ENCODE assay signal across 9 mouse cellular contexts in the genomic region with DNA sequence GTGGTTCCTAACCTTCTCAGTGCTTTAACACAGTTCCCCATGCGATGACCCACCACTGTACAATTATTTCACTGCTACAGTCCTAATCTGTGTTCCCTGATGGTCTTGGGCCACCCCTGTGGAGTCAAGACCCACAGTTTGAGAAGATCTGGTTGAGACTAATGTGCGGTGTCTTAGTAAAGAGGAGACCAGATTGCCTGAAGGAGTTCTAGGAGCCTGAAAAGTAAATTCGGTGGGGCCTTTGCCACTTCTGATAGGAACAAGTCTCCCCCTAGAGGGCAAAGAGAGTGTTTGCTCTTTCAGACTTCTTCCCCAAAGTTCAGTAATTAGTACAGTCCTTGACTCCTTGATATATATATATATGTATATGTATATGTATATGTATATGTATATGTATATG. TPM values are rescaled to one million over a fixed set of nuclear protein-coding genes. Genes with fewer than 3 reads are reported as not detected.
DNase-seq lines count a peak whose midpoint lies in the region; TF ChIP-seq lines count a peak whose summit lies in the region.
"Had no signal": no experiment of that assay in that cellular context is flagged by ENCODE, and none has a peak within 500 bp of the region (broad histone marks: within the 10 kb centered on the region; RNA-seq: fewer than 3 reads in every experiment).

No protein-coding gene starts in this region.

- TF ChIP-seq CTCF in heart, adult 2 months (IDR thresholded peaks at IDR 0.05), result peak; percentile 77

- no peak for TF ChIP-seq EP300 in heart, adult 2 months (IDR thresholded peaks at IDR 0.05; ENCODE audit: insufficient read depth, low read depth, low read length)

- H3K79me2 ChIP-seq in heart, adult 2 months (replicated peaks; ENCODE audit: control insufficient read depth, insufficient read depth, low read length), result no peaks in the 10 kb centered on the region

- TF ChIP-seq POLR2A in heart, adult 2 months (IDR thresholded peaks at IDR 0.05; ENCODE audit: insufficient read depth, low read depth, low read length), result no peak

- no peak overlapping the region for H3K27ac ChIP-seq in heart, adult 2 months
- H3K27ac ChIP-seq in embryonic facial prominence, embryonic 10.5 days (replicated peaks), result no peak overlapping the region
- H3K27ac ChIP-seq: embryonic facial prominence, embryonic 13.5 days had no signal

- H3K9ac ChIP-seq in heart, adult 2 months (ENCODE audit: low read depth, low read length), result peak overlapping the region; percentile 17; the same call in 1 of the 2 replicates
- H3K9ac ChIP-seq: embryonic facial prominence, embryonic 13.5 days had no signal

- DNase-seq in heart, adult 2 months, result no peak
- DNase-seq in heart, adult 9 months (ENCODE audit: low spot score in 2 of 2), result no peak
- DNase-seq in thymus, postnatal 0 days (ENCODE audit: low spot score), result peak; percentile 66
- DNase-seq in thymus, adult 18-20 months, result no peak
- DNase-seq in embryonic facial prominence, embryonic 10.5 days (ENCODE audit: low spot score), result peak; percentile 39
- peak; percentile 52 for DNase-seq in mesoderm, embryonic 11.5 days (ENCODE audit: low read depth, low spot score)
- DNase-seq in spleen, postnatal 14 days (ENCODE audit: low spot score in 2 of 2), result no peak
- DNase-seq in adrenal gland, adult 2 months, result no peak

- no peaks in the 10 kb centered on the region for H3K9me3 ChIP-seq in embryonic facial prominence, embryonic 10.5 days
- H3K9me3 ChIP-seq: embryonic facial prominence, embryonic 13.5 days had no signal

- H3K4me3 ChIP-seq in heart, adult 2 months, result no peak overlapping the region
- H3K4me3 ChIP-seq in embryonic facial prominence, embryonic 10.5 days, result no peak overlapping the region
- H3K4me3 ChIP-seq: embryonic facial prominence, embryonic 13.5 days had no signal

- H3K4me1 ChIP-seq in heart, adult 2 months (ENCODE audit: control insufficient read depth, insufficient read depth, low read length), result no peaks in the 10 kb centered on the region
- peaks cover 5% of the 10 kb centered on the region; the same call in 1 of the 2 replicates for H3K4me1 ChIP-seq in embryonic facial prominence, embryonic 10.5 days

- H3K27me3 ChIP-seq in heart, adult 2 months (ENCODE audit: control insufficient read depth, insufficient read depth, low read length), result no peaks in the 10 kb centered on the region
- no peaks in the 10 kb centered on the region for H3K27me3 ChIP-seq in embryonic facial prominence, embryonic 10.5 days (replicated peaks; ENCODE audit: low read depth, poor library complexity, severe bottlenecking)
- H3K27me3 ChIP-seq: embryonic facial prominence, embryonic 13.5 days had no signal

- intact Hi-C loops in heart, adult 2 months (cut with DNase I), result loop anchor here (1.0 to 5.0 kb wide), 2 partner anchors 46 to 64 kb away; no protein-coding TSS in a partner anchor

- no peaks in the 10 kb centered on the region for H3K36me3 ChIP-seq in heart, adult 2 months (ENCODE audit: control insufficient read depth, insufficient read depth, low read length)
- no peaks in the 10 kb centered on the region for H3K36me3 ChIP-seq in embryonic facial prominence, embryonic 10.5 days (replicated peaks)
- H3K36me3 ChIP-seq: embryonic facial prominence, embryonic 13.5 days had no signal

- WGBS in heart, adult 2 months, result 35% methylated on average over 3 of the region's 3 CpGs
- WGBS in embryonic facial prominence, embryonic 10.5 days, result 33% methylated on average over 3 of the region's 3 CpGs

RNA-seq across cellular contexts. Expression of a gene that starts 11.8 kb away (rescaled TPM):
- 100 to 1,000 TPM; 105 to 118 TPM for total RNA-seq in heart, adult 2 months (2021)
- polyA plus RNA-seq in heart, adult 2 months (2012; rRNA removed), result 104 and 172 TPM in 2 replicates
- polyA plus RNA-seq in thymus, postnatal 0 days (2015; fragmentation: Nextera tagmentation; extraction: Ambion mirVana), result 43.2 and 43.6 TPM in 2 replicates
- polyA plus RNA-seq in embryonic facial prominence, embryonic 10.5 days (2016; fragmentation: Nextera tagmentation; extraction: Ambion mirVana), result 38.0 and 43.2 TPM in 2 replicates
- 10 to 100 TPM; 37.3 to 43.0 TPM for total RNA-seq in adrenal gland, adult 2 months (2021)
- 25.3 and 28.5 TPM in 2 replicates for polyA plus RNA-seq in adrenal gland, adult 2 months (2012; rRNA removed)

RNA-seq across cellular contexts. Expression of a gene that starts 13.3 kb away (rescaled TPM):
- total RNA-seq in heart, adult 2 months (2021), result under 1 TPM; 0.52 to 0.63 TPM
- polyA plus RNA-seq in heart, adult 2 months (2012; rRNA removed), result 0.61 and 0.94 TPM in 2 replicates
- polyA plus RNA-seq in thymus, postnatal 0 days (2015; fragmentation: Nextera tagmentation; extraction: Ambion mirVana), result 0.25 and 0.30 TPM in 2 replicates
- 2.1 and 2.5 TPM in 2 replicates for polyA plus RNA-seq in embryonic facial prominence, embryonic 10.5 days (2016; fragmentation: Nextera tagmentation; extraction: Ambion mirVana)
- under 1 TPM; 0.75 to 0.90 TPM for total RNA-seq in adrenal gland, adult 2 months (2021)
- polyA plus RNA-seq in adrenal gland, adult 2 months (2012; rRNA removed), result 1.0 and 1.5 TPM in 2 replicates

RNA-seq across cellular contexts. Expression of a gene that starts 41.7 kb away (rescaled TPM):
- total RNA-seq in heart, adult 2 months (2021), result not detected
- polyA plus RNA-seq in heart, adult 2 months (2012; rRNA removed), result not detected in 2 replicates
- not detected in 2 replicates for polyA plus RNA-seq in thymus, postnatal 0 days (2015; fragmentation: Nextera tagmentation; extraction: Ambion mirVana)
- polyA plus RNA-seq in embryonic facial prominence, embryonic 10.5 days (2016; fragmentation: Nextera tagmentation; extraction: Ambion mirVana), result not detected in 2 replicates
- not detected for total RNA-seq in adrenal gland, adult 2 months (2021)
- polyA plus RNA-seq in adrenal gland, adult 2 months (2012; rRNA removed), result not detected in 2 replicates
- polyA plus RNA-seq: embryonic facial prominence, embryonic 13.5 days had no signal

Comparison
In these comparisons a context has a peak if more than half of its experiments do, and no peak if none do; other contexts are left out.
1. DNase-seq: peak in thymus, postnatal 0 days (single experiment), embryonic facial prominence, embryonic 10.5 days (single experiment) and mesoderm, embryonic 11.5 days (single experiment); none in heart, adult 2 months (0 of 2), heart, adult 9 months (0 of 2), thymus, adult 18-20 months (0 of 2), spleen, postnatal 14 days (0 of 2) and adrenal gland, adult 2 months (single experiment).